In the genomic region with DNA sequence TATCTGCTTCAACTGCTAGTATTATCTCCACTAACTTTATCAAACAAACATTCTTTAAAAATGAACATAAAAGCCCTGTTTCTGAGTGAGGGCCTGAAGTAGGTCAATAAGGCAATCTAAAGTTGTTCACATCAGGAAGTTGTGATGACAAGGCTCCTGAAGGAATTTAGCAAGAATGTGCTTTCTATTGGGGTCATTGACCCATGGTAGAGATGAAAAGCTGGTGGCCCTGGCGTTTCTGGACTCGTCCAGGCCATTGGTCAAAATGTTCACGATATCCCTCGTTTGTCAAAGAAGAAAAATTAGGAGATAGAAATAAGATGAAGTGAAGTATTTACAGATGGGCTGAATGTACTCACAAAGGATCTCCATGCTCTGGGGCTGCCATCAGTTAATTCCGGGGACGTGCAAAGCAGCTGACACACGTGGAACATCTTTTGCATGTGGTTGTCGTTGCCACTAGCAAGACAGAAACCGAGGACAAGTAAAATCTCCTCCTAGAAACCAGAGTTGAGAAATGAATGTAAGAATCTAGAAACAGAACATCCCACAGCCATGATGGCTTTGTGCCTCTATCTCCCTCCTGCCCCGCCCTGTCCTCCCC, we compare ENCODE assay signal across 27 mouse cellular contexts.
DNase-seq lines count a peak whose midpoint lies in the region; ATAC-seq and TF ChIP-seq lines count a peak whose summit lies in the region.
"Had no signal": no experiment of that assay in that cellular context is flagged by ENCODE, and none has a peak within 500 bp of the region (broad histone marks: within the 10 kb centered on the region; RNA-seq: fewer than 3 reads in every experiment).

No protein-coding gene starts in this region.

- H3K4me3 ChIP-seq in kidney, embryonic 16.5 days (ENCODE audit: low read length): no peak overlapping the region
- H3K4me3 ChIP-seq in lung, embryonic 14.5 days (ENCODE audit: low read depth, low read length): no peak overlapping the region
- H3K4me3 ChIP-seq in CH12.LX (replicated peaks in 1 of 3; ENCODE audit: low read depth in 2 of 3, low read length in 2 of 3, poor library complexity in 1 of 3): no peak overlapping the region
- H3K4me3 ChIP-seq: embryonic facial prominence, embryonic 13.5 days; forebrain, embryonic 10.5 days; forebrain, embryonic 15.5 days; heart, adult 2 months; heart, embryonic 13.5 days; limb, embryonic 10.5 days; limb, embryonic 15.5 days; liver, embryonic 15.5 days; stomach, embryonic 15.5 days had no signal

- H3K79me2 ChIP-seq in CH12.LX (replicated peaks; ENCODE audit: control insufficient read depth, extremely low read depth, insufficient read depth, poor library complexity, severe bottlenecking): no peaks in the 10 kb centered on the region

- no peak for TF ChIP-seq RAD21 in CH12.LX (IDR thresholded peaks at IDR 0.05; ENCODE audit: low read depth, low read length)

- no peak for TF ChIP-seq CTCF in lung, embryonic 14.5 days (IDR thresholded peaks at IDR 0.05; ENCODE audit: low read depth)
- TF ChIP-seq CTCF in CH12.LX (conservative IDR thresholded peaks at IDR 0.05 in 1 of 2, IDR thresholded peaks at IDR 0.05 in 1 of 2; ENCODE audit: low read depth in 2 of 2, low read length in 2 of 2): no peak

- H3K27ac ChIP-seq in kidney, embryonic 16.5 days (ENCODE audit: low read length): peak overlapping the region; percentile 13; the same call in 1 of the 2 replicates
- H3K27ac ChIP-seq in lung, embryonic 14.5 days (ENCODE audit: low read depth): no peak overlapping the region
- H3K27ac ChIP-seq in CH12.LX (ENCODE audit: insufficient read depth, low read depth): no peak overlapping the region
- H3K27ac ChIP-seq: embryonic facial prominence, embryonic 13.5 days; forebrain, embryonic 10.5 days; forebrain, embryonic 15.5 days; heart, adult 2 months; heart, embryonic 13.5 days; hindbrain, embryonic 14.5 days; limb, embryonic 10.5 days; limb, embryonic 15.5 days; liver, embryonic 15.5 days; stomach, embryonic 15.5 days had no signal

- H3K9me3 ChIP-seq in kidney, embryonic 16.5 days (ENCODE audit: low read length): peaks cover 8% of the 10 kb centered on the region
- no peaks in the 10 kb centered on the region for H3K9me3 ChIP-seq in lung, embryonic 14.5 days (ENCODE audit: low read depth, low read length)
- no peaks in the 10 kb centered on the region for H3K9me3 ChIP-seq in CH12.LX (replicated peaks; ENCODE audit: low read length)
- H3K9me3 ChIP-seq: forebrain, embryonic 15.5 days; limb, embryonic 10.5 days; liver, embryonic 15.5 days; stomach, embryonic 15.5 days had no signal

- in situ Hi-C loops in CH12.LX (cut with MboI; ENCODE audit: low pct_ligation_motif_present, low pct_unique_long_range_greater_than_20kb, low sequenced_read_pairs): no loop called here

- H3K9ac ChIP-seq in kidney, embryonic 16.5 days (replicated peaks; ENCODE audit: low read length): no peak overlapping the region
- no peak overlapping the region for H3K9ac ChIP-seq in lung, embryonic 14.5 days
- H3K9ac ChIP-seq in CH12.LX (ENCODE audit: insufficient read depth, low read depth): no peak overlapping the region
- H3K9ac ChIP-seq: embryonic facial prominence, embryonic 13.5 days; forebrain, embryonic 15.5 days; heart, embryonic 13.5 days; hindbrain, embryonic 14.5 days; limb, embryonic 15.5 days; liver, embryonic 15.5 days; stomach, embryonic 15.5 days had no signal

- TF ChIP-seq POLR2A in CH12.LX (IDR thresholded peaks at IDR 0.05; ENCODE audit: low read depth, low read length): no peak

- no peak for ATAC-seq in kidney, embryonic 16.5 days (ENCODE audit: low FRiP score, low TSS enrichment)
- peak; percentile 73; the same call in 1 of the 2 replicates for ATAC-seq in lung, embryonic 14.5 days (ENCODE audit: insufficient read depth)
- ATAC-seq: forebrain, embryonic 15.5 days; intestine, postnatal 0 days; midbrain, embryonic 16.5 days had no signal

- no peak overlapping the region for H3K4me2 ChIP-seq in kidney, embryonic 16.5 days (replicated peaks; ENCODE audit: low read depth, low read length)
- H3K4me2 ChIP-seq in lung, embryonic 14.5 days: no peak overlapping the region
- no peak overlapping the region; the same call in 1 of the 2 replicates for H3K4me2 ChIP-seq in CH12.LX (ENCODE audit: insufficient read depth, low read depth, poor library complexity, severe bottlenecking)
- H3K4me2 ChIP-seq: embryonic facial prominence, embryonic 13.5 days; forebrain, embryonic 15.5 days; heart, embryonic 13.5 days; hindbrain, embryonic 14.5 days; limb, embryonic 15.5 days; liver, embryonic 15.5 days; midbrain, embryonic 11.5 days; stomach, embryonic 15.5 days had no signal

- dilution Hi-C loops in CH12.LX (cut with MboI; ENCODE audit: extremely low pct_ligation_motif_present, extremely low pct_unique_long_range_greater_than_20kb, low sequenced_read_pairs): no loop called here

- H3K4me1 ChIP-seq in kidney, embryonic 16.5 days (ENCODE audit: insufficient read depth, low read length): peaks cover 4% of the 10 kb centered on the region; the same call in 1 of the 2 replicates
- 0 out of 2 replicates have a peak, but pooled peaks cover 5% of the 10 kb centered on the region for H3K4me1 ChIP-seq in lung, embryonic 14.5 days (ENCODE audit: insufficient read depth)
- peaks cover 0 to 5% of the 10 kb centered on the region in 2 experiments; a peak in 2 of 4 replicates for H3K4me1 ChIP-seq in CH12.LX (ENCODE audit: control insufficient read depth in 1 of 2, insufficient read depth in 2 of 2)
- H3K4me1 ChIP-seq: embryonic facial prominence, embryonic 13.5 days; forebrain, embryonic 10.5 days; forebrain, embryonic 15.5 days; limb, embryonic 15.5 days; liver, embryonic 15.5 days; stomach, embryonic 15.5 days had no signal

- 64% methylated on average over 10 of the region's 10 CpGs for WGBS in kidney, embryonic 16.5 days
- WGBS in lung, embryonic 14.5 days: 20% methylated on average over 10 of the region's 10 CpGs

- TF ChIP-seq EP300 in CH12.LX (IDR thresholded peaks at IDR 0.05; ENCODE audit: low read length): peak; percentile 12; the same call in 1 of the 2 replicates

- no peak for DNase-seq in kidney, postnatal 36 days
- peak; percentile 48 for DNase-seq in lung, embryonic 14.5 days
- no peak for DNase-seq in lung, adult 18-20 months
- DNase-seq in CH12.LX (ENCODE audit: extremely low read depth): no peak
- DNase-seq in Muller cell, postnatal 12 days (ENCODE audit: inconsistent ontology term): peak; percentile 52
- DNase-seq: adrenal gland, adult 8-10 months; B cell, adult 2 months; cerebellum, adult 2 months; cerebellum, postnatal 14 days; gastrocnemius, postnatal 36 days; heart, adult 2 months; heart, postnatal 10 days; layer of hippocampus, postnatal 36 days; right cerebral cortex, postnatal 25 days had no signal

- no peaks in the 10 kb centered on the region for H3K36me3 ChIP-seq in kidney, embryonic 16.5 days (ENCODE audit: insufficient read depth, low read length)
- H3K36me3 ChIP-seq in lung, embryonic 14.5 days (ENCODE audit: insufficient read depth): no peaks in the 10 kb centered on the region
- H3K36me3 ChIP-seq in CH12.LX (replicated peaks in 1 of 2; ENCODE audit: control insufficient read depth in 1 of 2, insufficient read depth in 1 of 2, low read length in 1 of 2): no peaks in the 10 kb centered on the region
- H3K36me3 ChIP-seq: embryonic facial prominence, embryonic 13.5 days; forebrain, embryonic 10.5 days; forebrain, embryonic 15.5 days; limb, embryonic 10.5 days; limb, embryonic 15.5 days; liver, embryonic 15.5 days; stomach, embryonic 15.5 days had no signal

- H3K27me3 ChIP-seq in kidney, embryonic 16.5 days (ENCODE audit: insufficient read depth, low read length): no peaks in the 10 kb centered on the region
- H3K27me3 ChIP-seq in lung, embryonic 14.5 days (ENCODE audit: insufficient read depth, low read length): no peaks in the 10 kb centered on the region
- no peaks in the 10 kb centered on the region for H3K27me3 ChIP-seq in CH12.LX (replicated peaks)
- H3K27me3 ChIP-seq: embryonic facial prominence, embryonic 13.5 days; forebrain, embryonic 15.5 days; heart, embryonic 13.5 days; limb, embryonic 15.5 days; liver, embryonic 15.5 days; stomach, embryonic 15.5 days had no signal

TF ChIP-seq in CH12.LX, 34 proteins besides CTCF, POLR2A, EP300 and RAD21:
- TF ChIP-seq SMC3 (IDR thresholded peaks at IDR 0.05; ENCODE audit: low read depth, low read length) (no peak), MXI1 (IDR thresholded peaks at IDR 0.05; ENCODE audit: low read depth, low read length) (peak; percentile 46; the same call in 1 of the 2 replicates), UBTF (IDR thresholded peaks at IDR 0.05; ENCODE audit: low read depth, low read length) (no peak), USF2 (conservative IDR thresholded peaks at IDR 0.05; ENCODE audit: low read depth, low read length) (no peak), KAT2A (IDR thresholded peaks at IDR 0.05; ENCODE audit: insufficient replicate concordance, low read length) (no peak), JUN (IDR thresholded peaks at IDR 0.05; ENCODE audit: insufficient read depth, low read depth, low read length) (no peak), HCFC1 (IDR thresholded peaks at IDR 0.05; ENCODE audit: low read depth, low read length) (no peak), BHLHE40 (IDR thresholded peaks at IDR 0.05; ENCODE audit: low read depth, low read length) (peak; percentile 84), CHD1 (IDR thresholded peaks at IDR 0.05; ENCODE audit: low read depth, low read length) (no peak), IRF4 (IDR thresholded peaks at IDR 0.05; ENCODE audit: low read depth, low read length) (peak; percentile 33; the same call in 1 of the 2 replicates), TBP (conservative IDR thresholded peaks at IDR 0.05; ENCODE audit: low read depth, low read length) (no peak), MAFK (IDR thresholded peaks at IDR 0.05; ENCODE audit: insufficient replicate concordance, low read length) (no peak), MAX (IDR thresholded peaks at IDR 0.05; ENCODE audit: low read length) (0 out of 2 replicates have a peak, but pooled peaks have one; percentile 36), MYC (IDR thresholded peaks at IDR 0.05; ENCODE audit: low read depth, low read length) (peak; percentile 56; the same call in 1 of the 2 replicates), NELFE (IDR thresholded peaks at IDR 0.05; ENCODE audit: low read depth, low read length) (no peak), NRF1 (IDR thresholded peaks at IDR 0.05; ENCODE audit: low read depth, low read length) (no peak), ZC3H11A (IDR thresholded peaks at IDR 0.05; ENCODE audit: low read depth, low read length) (no peak)
TF ChIP-seq in CH12.LX: peak in this region for 5.

Comparison
In these comparisons a context has a peak if more than half of its experiments do, and no peak if none do; other contexts are left out.
1. DNase-seq: peak in lung, embryonic 14.5 days (single experiment) and Muller cell, postnatal 12 days (single experiment); none in kidney, postnatal 36 days (0 of 2), lung, adult 18-20 months (0 of 2) and CH12.LX (single experiment).